Mouse (Mus musculus): ENCODE results near the gene Fgfr1op. TPM values are rescaled to one million over a fixed set of nuclear protein-coding genes. Genes with fewer than 3 reads are reported as not detected.

Fgfr1op gene
- polyA plus RNA-seq, 1 experiment = 14.6 TPM

GRCm38 (mm10) chr17:8224072-8224471 lies 58.8 kb downstream of the Fgfr1op start:
- DNase-seq (ENCODE audit: low read depth) = no peak
- no peak for TF ChIP-seq POLR2A (IDR thresholded peaks at IDR 0.05; ENCODE audit: borderline replicate concordance, extremely low read depth, insufficient read depth, insufficient read length, poor library complexity, severe bottlenecking)
- TF ChIP-seq CTCF (IDR thresholded peaks at IDR 0.05; ENCODE audit: borderline replicate concordance, extremely low read depth, insufficient read depth, insufficient read length) = no peak

GRCm38 (mm10) chr17:8225166-8225565 lies 59.9 kb downstream of the Fgfr1op start:
- DNase-seq (ENCODE audit: low read depth) = no peak
- TF ChIP-seq POLR2A (IDR thresholded peaks at IDR 0.05; ENCODE audit: borderline replicate concordance, extremely low read depth, insufficient read depth, insufficient read length, poor library complexity, severe bottlenecking) = no peak
- no peak for TF ChIP-seq CTCF (IDR thresholded peaks at IDR 0.05; ENCODE audit: borderline replicate concordance, extremely low read depth, insufficient read depth, insufficient read length)

- DNase-seq (ENCODE audit: low read depth) = no peak
- no peak for TF ChIP-seq POLR2A (IDR thresholded peaks at IDR 0.05; ENCODE audit: borderline replicate concordance, extremely low read depth, insufficient read depth, insufficient read length, poor library complexity, severe bottlenecking)
- TF ChIP-seq CTCF (IDR thresholded peaks at IDR 0.05; ENCODE audit: borderline replicate concordance, extremely low read depth, insufficient read depth, insufficient read length) = no peak
Measured at GRCm38 (mm10) chr17:8225746-8226145, 60.4 kb downstream of the Fgfr1op start.

GRCm38 (mm10) chr17:8228622-8229021 lies 63.3 kb downstream of the Fgfr1op start:
- TF ChIP-seq CTCF (IDR thresholded peaks at IDR 0.05; ENCODE audit: borderline replicate concordance, extremely low read depth, insufficient read depth, insufficient read length) = no peak
- no peak for TF ChIP-seq POLR2A (IDR thresholded peaks at IDR 0.05; ENCODE audit: borderline replicate concordance, extremely low read depth, insufficient read depth, insufficient read length, poor library complexity, severe bottlenecking)
- DNase-seq (ENCODE audit: low read depth) = no peak

GRCm38 (mm10) chr17:8229607-8230006 lies 64.3 kb downstream of the Fgfr1op start:
- no peak for TF ChIP-seq POLR2A (IDR thresholded peaks at IDR 0.05; ENCODE audit: borderline replicate concordance, extremely low read depth, insufficient read depth, insufficient read length, poor library complexity, severe bottlenecking)
- no peak for DNase-seq (ENCODE audit: low read depth)

- DNase-seq (ENCODE audit: low read depth) = peak; percentile 4
- TF ChIP-seq POLR2A (IDR thresholded peaks at IDR 0.05; ENCODE audit: borderline replicate concordance, extremely low read depth, insufficient read depth, insufficient read length, poor library complexity, severe bottlenecking) = no peak
- TF ChIP-seq CTCF (IDR thresholded peaks at IDR 0.05; ENCODE audit: borderline replicate concordance, extremely low read depth, insufficient read depth, insufficient read length) = no peak
Measured at GRCm38 (mm10) chr17:8232089-8232488, 66.8 kb downstream of the Fgfr1op start.

GRCm38 (mm10) chr17:8233618-8234214 lies 68.4 kb downstream of the Fgfr1op start:
- DNase-seq (ENCODE audit: low read depth) = no peak
- TF ChIP-seq CTCF (IDR thresholded peaks at IDR 0.05; ENCODE audit: borderline replicate concordance, extremely low read depth, insufficient read depth, insufficient read length) = no peak
- TF ChIP-seq POLR2A (IDR thresholded peaks at IDR 0.05; ENCODE audit: borderline replicate concordance, extremely low read depth, insufficient read depth, insufficient read length, poor library complexity, severe bottlenecking) = no peak

- TF ChIP-seq POLR2A (IDR thresholded peaks at IDR 0.05; ENCODE audit: borderline replicate concordance, extremely low read depth, insufficient read depth, insufficient read length, poor library complexity, severe bottlenecking) (no peak), CTCF (IDR thresholded peaks at IDR 0.05; ENCODE audit: borderline replicate concordance, extremely low read depth, insufficient read depth, insufficient read length) (no peak)
- no peak for DNase-seq (ENCODE audit: low read depth)
Measured at GRCm38 (mm10) chr17:8234537-8234936, 69.2 kb downstream of the Fgfr1op start.

GRCm38 (mm10) chr17:8235743-8236142 lies 70.4 kb downstream of the Fgfr1op start, which contains the start of gene Ccr6:
Gene Ccr6, plus strand, starts transcription at chr17:8236043.
- no peak for TF ChIP-seq CTCF (IDR thresholded peaks at IDR 0.05; ENCODE audit: borderline replicate concordance, extremely low read depth, insufficient read depth, insufficient read length)
- no peak for TF ChIP-seq POLR2A (IDR thresholded peaks at IDR 0.05; ENCODE audit: borderline replicate concordance, extremely low read depth, insufficient read depth, insufficient read length, poor library complexity, severe bottlenecking)
- DNase-seq (ENCODE audit: low read depth) = no peak

GRCm38 (mm10) chr17:8238012-8238710 lies 72.9 kb downstream of the Fgfr1op start:
- TF ChIP-seq CTCF (IDR thresholded peaks at IDR 0.05; ENCODE audit: borderline replicate concordance, extremely low read depth, insufficient read depth, insufficient read length) = no peak
- no peak for TF ChIP-seq POLR2A (IDR thresholded peaks at IDR 0.05; ENCODE audit: borderline replicate concordance, extremely low read depth, insufficient read depth, insufficient read length, poor library complexity, severe bottlenecking)
- DNase-seq (ENCODE audit: low read depth) = no peak

- TF ChIP-seq POLR2A (IDR thresholded peaks at IDR 0.05; ENCODE audit: borderline replicate concordance, extremely low read depth, insufficient read depth, insufficient read length, poor library complexity, severe bottlenecking) (no peak), CTCF (IDR thresholded peaks at IDR 0.05; ENCODE audit: borderline replicate concordance, extremely low read depth, insufficient read depth, insufficient read length) (no peak)
- DNase-seq (ENCODE audit: low read depth) = no peak
Measured at GRCm38 (mm10) chr17:8239561-8239960, 74.3 kb downstream of the Fgfr1op start.

- no peak for DNase-seq (ENCODE audit: low read depth)
- TF ChIP-seq POLR2A (IDR thresholded peaks at IDR 0.05; ENCODE audit: borderline replicate concordance, extremely low read depth, insufficient read depth, insufficient read length, poor library complexity, severe bottlenecking) (no peak), CTCF (IDR thresholded peaks at IDR 0.05; ENCODE audit: borderline replicate concordance, extremely low read depth, insufficient read depth, insufficient read length) (no peak)
Measured at GRCm38 (mm10) chr17:8240517-8240916, 75.2 kb downstream of the Fgfr1op start.
